Mouse (Mus musculus) testis, adult 2 months (tissue): ENCODE measurements around the gene Ubr2.

Experiments used
- CTCF ChIP-seq: fragments of 200-500 bp; IDR thresholded peaks from 2 replicates; pipeline ENCODE4 v1.5.1; 2012; ENCODE audit warnings: low read depth, mild to moderate bottlenecking, inconsistent platforms, low read length, moderate library complexity; ENCODE audit not compliant: control insufficient read depth, insufficient read depth, insufficient replicate concordance
- POLR2A ChIP-seq: fragments of 200-500 bp; IDR thresholded peaks from 2 replicates; pipeline ENCODE4 v1.6.1; 2012; ENCODE audit warnings: low read depth, mild to moderate bottlenecking, inconsistent platforms, low read length, moderate library complexity; ENCODE audit not compliant: control insufficient read depth

- TF ChIP-seq CTCF: no peak
- TF ChIP-seq POLR2A: no peak
These were observed 83.4 kb downstream of the Ubr2 start for GRCm38 (mm10) chr17:46926941-46927340.
